Mouse (Mus musculus): ENCODE data around the gene Adamts17.

Adamts17 gene

GRCm38 (mm10) chr7:67173522-67174195, 334.1 kb downstream of the Adamts17 start:
- in situ Hi-C loops (cut with MboI, MseI) = no loop called here

GRCm38 (mm10) chr7:67183786-67184185, 344.3 kb downstream of the Adamts17 start:
- in situ Hi-C loops (cut with MboI, MseI) = loop anchor here in 1 of 2 experiments (10.0 kb wide), 1 partner anchor 469 kb away; no protein-coding TSS in a partner anchor

GRCm38 (mm10) chr7:67199412-67199811, 359.9 kb downstream of the Adamts17 start:
- in situ Hi-C loops (cut with MboI, MseI) = no loop called here

All from T-helper 17 cell (primary cell).